Mouse (Mus musculus) forebrain, embryonic 11.5 days (tissue): ENCODE measurements around the gene Mepce. TPM values are rescaled to one million over a fixed set of nuclear protein-coding genes. Genes with fewer than 3 reads are reported as not detected.
A peak's percentile ranks its signal among the peaks of the same experiment; 100 is the strongest.

Experiments
- ATAC-seq: fragments of 200-750 bp; cut with Nextera tagmentation; replicated peaks from 2 replicates; pipeline ENCODE4 v1.8.0; 2017; ENCODE audit warnings: moderate TSS enrichment; ENCODE audit not compliant: low FRiP score
- DNase-seq: peaks from one replicate; pipeline ENCODE4 v3.0.0-alpha.2; 2017; ENCODE audit warnings: low spot score
- H3K27ac ChIP-seq: fragments of 300-500 bp; sonication (generic); 2 replicates; pipeline ENCODE4 v1.5.1; 2014; ENCODE audit warnings: low read depth, low read length
- H3K27me3 ChIP-seq: fragments of 300-500 bp; sonication (generic); 2 replicates; pipeline ENCODE4 v1.6.1; 2014; ENCODE audit warnings: mild to moderate bottlenecking, low read length, mixed read lengths; ENCODE audit not compliant: control insufficient read depth, insufficient read depth
- H3K36me3 ChIP-seq: fragments of 300-500 bp; sonication (generic); 2 replicates; pipeline ENCODE4 v1.6.1; 2014; ENCODE audit warnings: mild to moderate bottlenecking, low read length, moderate library complexity, mixed read lengths; ENCODE audit not compliant: control insufficient read depth, insufficient read depth
- H3K4me1 ChIP-seq: fragments of 300-500 bp; sonication (generic); replicated peaks from 2 replicates; pipeline ENCODE4 v1.6.1; 2014; ENCODE audit warnings: low read length, mixed read lengths; ENCODE audit not compliant: control insufficient read depth, insufficient read depth
- H3K4me2 ChIP-seq: fragments of 300-500 bp; sonication (generic); 2 replicates; pipeline ENCODE4 v1.6.1; 2014; ENCODE audit warnings: low read depth, mild to moderate bottlenecking, low read length, moderate library complexity, mixed read lengths; ENCODE audit not compliant: severe bottlenecking
- H3K4me3 ChIP-seq: fragments of 300-500 bp; sonication (generic); 2 replicates; pipeline ENCODE4 v1.5.1; 2014; ENCODE audit warnings: low read depth, low read length
- H3K9ac ChIP-seq: fragments of 300-500 bp; sonication (generic); 2 replicates; pipeline ENCODE4 v1.6.1; 2014; ENCODE audit warnings: low read length
- H3K9me3 ChIP-seq: fragments of 300-500 bp; sonication (generic); 2 replicates; pipeline ENCODE4 v1.6.1; 2016; ENCODE audit warnings: low read length, mixed read lengths; ENCODE audit not compliant: control insufficient read depth
- WGBS: fragments of 180-500 bp; shearing (Covaris S2); extraction: QIAGEN DNeasy Blood & Tissue Kit; methylation state at CpG from one replicate; pipeline ENCODE4 v1.1.7; 2014; 5-methylcytosine and 5-hydroxymethylcytosine counted together
- polyA plus RNA-seq: library from polyadenylated mRNA; unstranded; fragments of >200 nt; fragmentation: Nextera tagmentation; extraction: Ambion mirVana; gene quantifications from 2 replicates; pipeline ENCODE4 v1.2.1, GENCODE M21; 2014

Mepce gene
- polyA plus RNA-seq, 1 experiment from 2014 or later = 12.4 TPM

DNA sequence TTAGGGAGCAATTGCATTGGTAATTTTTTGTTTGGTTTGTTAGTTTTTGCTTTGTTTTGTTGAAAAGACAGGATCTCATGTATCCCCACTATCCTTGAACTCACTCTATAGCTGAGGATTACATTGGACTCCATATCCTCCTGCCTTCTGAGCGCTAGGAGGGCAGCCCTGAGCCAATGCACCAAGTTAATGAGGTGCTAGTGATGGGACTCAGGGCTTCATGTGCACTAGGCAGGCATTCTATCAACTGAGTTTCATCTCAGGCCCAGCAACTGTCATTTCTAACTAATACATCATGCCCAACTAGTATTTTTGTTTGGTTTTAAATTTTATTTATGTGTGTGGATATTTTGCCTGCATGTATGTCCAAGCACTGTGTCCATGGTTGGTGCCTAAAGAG lies 18.7 kb upstream of the Mepce start:
- H3K36me3 ChIP-seq = no peaks in the 10 kb centered on the region
- no peaks in the 10 kb centered on the region for H3K9me3 ChIP-seq
- H3K27me3 ChIP-seq = no peaks in the 10 kb centered on the region
- no peak overlapping the region for H3K4me3 ChIP-seq
- ATAC-seq = no peak
- H3K4me1 ChIP-seq = no peaks in the 10 kb centered on the region
- H3K27ac ChIP-seq = no peak overlapping the region
- no peak overlapping the region for H3K9ac ChIP-seq
- no peak for DNase-seq
- 85% methylated on average over 1 of the region's 1 CpGs for WGBS
- H3K4me2 ChIP-seq = no peak overlapping the region

DNA sequence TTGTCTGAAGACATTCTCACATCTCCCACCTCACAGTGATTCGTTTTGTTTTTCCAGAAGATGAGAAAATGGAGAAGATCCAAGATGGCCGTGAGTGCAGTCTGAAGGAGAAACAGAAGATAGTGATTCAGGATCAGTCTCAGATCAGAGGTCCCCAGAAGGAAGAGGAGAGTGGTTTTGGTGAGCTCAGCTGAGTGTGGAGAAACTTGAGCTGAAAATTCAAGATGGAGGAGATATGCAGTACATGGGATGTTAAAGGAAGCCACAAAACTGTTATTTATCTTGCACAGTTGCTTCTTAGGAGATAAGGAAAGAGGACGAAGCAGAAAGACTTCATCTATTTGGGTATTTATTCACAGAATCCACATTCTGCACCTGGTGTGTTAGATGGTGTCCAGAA lies 13.5 kb upstream of the Mepce start:
- Histone ChIP-seq H3K27me3 (no peaks in the 10 kb centered on the region), H3K4me1 (no peaks in the 10 kb centered on the region), H3K27ac (no peak overlapping the region), H3K9me3 (no peaks in the 10 kb centered on the region), H3K9ac (no peak overlapping the region), H3K4me2 (no peak overlapping the region), H3K4me3 (no peak overlapping the region), H3K36me3 (no peaks in the 10 kb centered on the region)
- DNase-seq = no peak
- ATAC-seq = no peak
- WGBS = 89% methylated on average over 3 of the region's 3 CpGs

DNA sequence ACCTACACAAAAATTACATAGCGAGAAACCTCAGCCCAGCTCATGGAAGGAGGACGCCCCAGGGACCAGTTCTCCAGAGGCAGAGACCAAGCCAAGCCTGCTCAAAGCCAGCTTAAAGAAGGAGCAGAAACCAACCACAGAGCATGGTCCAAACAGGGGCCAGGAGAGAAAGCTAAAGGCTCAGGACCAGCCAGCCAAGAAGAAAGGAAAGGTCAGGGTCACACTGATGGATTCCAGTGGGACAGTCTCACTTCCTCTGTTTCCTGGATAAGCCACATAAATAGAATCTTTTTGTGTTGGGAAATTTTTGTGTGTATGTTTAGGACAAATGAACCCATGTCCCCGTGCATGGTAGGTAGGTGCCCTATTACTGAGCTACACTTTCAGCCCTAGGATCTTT lies 9.2 kb upstream of the Mepce start:
- H3K36me3 ChIP-seq = no peaks in the 10 kb centered on the region
- no peak overlapping the region for H3K9ac ChIP-seq
- no peak for DNase-seq
- no peak for ATAC-seq
- 84% methylated on average over 3 of the region's 3 CpGs for WGBS
- no peak overlapping the region for H3K4me3 ChIP-seq
- H3K27me3 ChIP-seq = no peaks in the 10 kb centered on the region
- H3K4me2 ChIP-seq = no peak overlapping the region
- H3K27ac ChIP-seq = no peak overlapping the region
- H3K9me3 ChIP-seq = no peaks in the 10 kb centered on the region
- H3K4me1 ChIP-seq = no peaks in the 10 kb centered on the region

DNA sequence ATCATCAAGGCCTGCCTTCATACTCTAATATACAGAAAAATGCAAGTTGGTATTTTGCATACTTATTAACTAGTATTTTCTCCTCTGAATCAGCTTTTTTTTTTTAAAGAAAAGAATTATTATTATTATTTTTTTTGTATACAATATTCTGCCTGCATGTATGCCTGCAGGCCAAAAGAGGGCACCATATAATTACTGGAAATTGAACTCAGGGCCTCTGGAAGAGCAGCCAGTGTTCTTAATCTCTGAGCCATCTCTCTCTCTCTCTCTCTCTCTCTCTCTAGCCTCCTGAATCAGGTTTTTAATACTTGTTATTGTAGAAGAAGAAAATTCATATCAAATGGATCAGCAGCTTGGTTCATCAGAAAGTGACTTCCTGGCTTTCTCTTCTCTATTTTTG lies 4.1 kb upstream of the Mepce start:
- no peaks in the 10 kb centered on the region for H3K4me1 ChIP-seq
- H3K9me3 ChIP-seq = no peaks in the 10 kb centered on the region
- no peaks in the 10 kb centered on the region; the same call in 1 of the 2 replicates for H3K27me3 ChIP-seq
- DNase-seq (no peak), ATAC-seq (no peak)
- H3K27ac ChIP-seq = no peak overlapping the region
- H3K9ac ChIP-seq = no peak overlapping the region
- no peak overlapping the region for H3K4me2 ChIP-seq
- H3K36me3 ChIP-seq = no peaks in the 10 kb centered on the region
- no peak overlapping the region for H3K4me3 ChIP-seq

DNA sequence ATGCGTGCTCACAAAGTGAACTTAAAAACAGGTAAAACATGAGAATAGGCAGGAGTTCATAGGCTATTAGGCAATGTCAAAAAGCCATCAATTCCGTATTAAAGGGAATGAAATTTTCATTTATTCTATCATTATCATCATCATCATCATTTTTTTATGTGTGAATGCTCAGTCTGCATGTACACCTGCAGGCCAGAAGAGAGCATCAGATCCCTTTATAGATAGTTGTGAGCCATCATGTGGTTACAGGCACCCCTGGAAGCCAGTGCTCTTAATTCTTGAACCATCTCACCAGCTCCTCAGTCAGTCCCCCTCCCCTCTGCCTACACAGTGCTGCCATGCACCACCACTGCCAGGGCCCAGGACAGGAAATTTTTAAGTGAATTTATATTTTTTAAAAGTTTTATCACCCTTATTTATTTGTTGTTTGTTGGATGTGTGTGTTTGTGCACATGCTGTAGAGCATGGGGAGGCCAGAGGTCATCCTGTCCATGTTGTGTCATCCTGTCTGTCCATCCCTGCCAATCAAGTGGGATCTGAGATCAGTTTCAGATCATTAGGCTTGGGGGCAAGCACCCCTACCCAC lies 1.6 kb upstream of the Mepce start:
- 91% methylated on average over 2 of the region's 2 CpGs for whole genome bisulfite sequencing
- DNase-seq (no peak), ATAC-seq (no peak)
- no peak overlapping the region for H3K9ac ChIP-seq
- H3K36me3 ChIP-seq = 0 out of 2 replicates have a peak, but pooled peaks cover 2% of the 10 kb centered on the region
- no peak overlapping the region for H3K4me2 ChIP-seq
- H3K27ac ChIP-seq = no peak overlapping the region
- no peak overlapping the region for H3K4me3 ChIP-seq
- no peaks in the 10 kb centered on the region; the same call in 1 of the 2 replicates for H3K27me3 ChIP-seq
- H3K9me3 ChIP-seq = no peaks in the 10 kb centered on the region
- peaks cover 13% of the 10 kb centered on the region for H3K4me1 ChIP-seq

DNA sequence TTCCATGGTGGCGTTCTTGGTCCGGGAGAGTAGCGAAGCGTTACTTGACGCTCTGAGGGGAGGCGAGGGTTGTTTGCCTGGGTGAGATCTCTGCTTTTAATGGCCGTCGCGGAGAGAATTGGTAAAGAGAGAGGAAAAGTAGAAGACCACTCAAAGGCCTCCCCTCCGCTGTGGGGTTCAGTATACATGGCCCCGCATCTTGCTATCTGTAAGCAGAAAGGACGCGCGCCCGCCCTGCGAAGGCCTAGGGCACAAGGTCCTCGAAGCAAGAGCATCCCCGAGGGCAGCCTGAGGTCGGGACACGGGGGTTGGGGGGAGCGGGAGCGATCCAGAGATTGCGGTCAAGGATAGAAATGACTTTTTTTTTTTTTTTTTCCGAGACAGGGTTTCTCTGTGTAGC lies 716 bp upstream of the Mepce start:
- peak; percentile 67 for DNase-seq
- 74% methylated on average over 24 of the region's 24 CpGs for WGBS
- H3K36me3 ChIP-seq = peaks cover 2% of the 10 kb centered on the region; the same call in 1 of the 2 replicates
- H3K9ac ChIP-seq = no peak overlapping the region
- no peak overlapping the region for H3K4me3 ChIP-seq
- peaks cover 21% of the 10 kb centered on the region for H3K4me1 ChIP-seq
- no peak for ATAC-seq
- peak overlapping the region; percentile 90; the same call in 1 of the 2 replicates for H3K4me2 ChIP-seq
- H3K9me3 ChIP-seq = no peaks in the 10 kb centered on the region
- no peaks in the 10 kb centered on the region; the same call in 1 of the 2 replicates for H3K27me3 ChIP-seq
- H3K27ac ChIP-seq = no peak overlapping the region

DNA sequence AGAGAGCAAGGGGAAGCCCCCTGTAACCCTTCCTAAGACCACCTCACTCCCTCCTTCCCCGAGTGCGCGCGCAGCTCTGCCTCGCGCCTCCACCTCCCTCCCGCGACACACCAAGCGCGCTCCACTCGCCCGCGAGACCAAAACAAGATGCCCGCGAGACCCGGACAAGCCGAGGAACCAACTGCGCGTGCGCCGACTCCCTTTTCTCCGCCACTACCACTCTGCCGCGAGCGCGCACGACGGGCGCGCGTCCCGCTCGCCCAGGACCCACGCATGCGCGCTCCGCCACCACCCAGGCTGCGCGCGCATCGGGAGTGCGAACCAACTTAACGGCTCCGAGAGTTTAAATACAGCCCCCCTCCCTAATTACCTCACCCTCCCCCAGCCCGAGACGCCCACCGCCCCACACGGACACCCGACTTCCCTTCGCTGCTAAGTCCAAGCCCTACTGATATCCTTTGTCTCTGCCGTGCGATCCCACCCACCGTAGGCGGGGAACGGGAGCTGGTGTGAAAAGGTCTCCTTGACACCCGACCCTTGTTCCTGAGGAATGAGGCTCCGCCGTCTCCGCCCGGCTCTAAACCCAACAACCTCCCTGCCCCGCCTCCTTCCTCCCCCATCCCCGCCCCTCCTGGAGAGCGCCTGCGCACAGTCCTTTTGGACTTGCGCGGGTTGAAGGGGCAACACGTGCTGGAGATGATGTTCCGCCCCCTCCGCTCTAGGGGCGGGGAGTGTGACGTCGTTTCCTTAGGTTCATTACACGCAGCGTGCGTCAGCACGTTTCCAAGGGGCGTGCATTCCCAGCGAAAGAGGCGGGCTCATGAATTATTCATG lies 1.1 kb downstream of the Mepce start:
- Histone ChIP-seq H3K4me2 (peak overlapping the region; percentile 90), H3K4me1 (peaks cover 26% of the 10 kb centered on the region), H3K27me3 (no peaks in the 10 kb centered on the region; the same call in 1 of the 2 replicates), H3K9ac (peak overlapping the region; percentile 92), H3K9me3 (no peaks in the 10 kb centered on the region), H3K36me3 (peaks cover 16% of the 10 kb centered on the region), H3K27ac (peak overlapping the region; percentile 99), H3K4me3 (peak overlapping the region; percentile 85)
- under 1% methylated on average over 76 of the region's 79 CpGs for WGBS
- DNase-seq (peak; percentile 100), ATAC-seq (peak; percentile 88)

GRCm38 (mm10) chr5:137785164-137786031 lies 2.1 kb downstream of the Mepce start:
- peak overlapping the region; percentile 99 for H3K27ac ChIP-seq
- 7% methylated on average over 56 of the region's 62 CpGs for WGBS
- H3K4me3 ChIP-seq = peak overlapping the region; percentile 85
- no peaks in the 10 kb centered on the region; the same call in 1 of the 2 replicates for H3K27me3 ChIP-seq
- H3K9ac ChIP-seq = peak overlapping the region; percentile 92
- H3K36me3 ChIP-seq = peaks cover 19% of the 10 kb centered on the region
- peak overlapping the region; percentile 90 for H3K4me2 ChIP-seq
- DNase-seq = peak; percentile 80
- no peaks in the 10 kb centered on the region for H3K9me3 ChIP-seq
- peak; percentile 5 for ATAC-seq
- peaks cover 26% of the 10 kb centered on the region for H3K4me1 ChIP-seq
